ENCODE assay signal across 23 mouse cellular contexts in genomic region chr1:155700886-155701285, GRCm38 (mm10). TPM values are rescaled to one million over a fixed set of nuclear protein-coding genes. Genes with fewer than 3 reads are reported as not detected.
A peak's percentile ranks its signal among the peaks of the same experiment; 100 is the strongest.
DNase-seq lines count a peak whose midpoint lies in the region; ATAC-seq and TF ChIP-seq lines count a peak whose summit lies in the region.
"Had no signal": no experiment of that assay in that cellular context is flagged by ENCODE, and none has a peak within 500 bp of the region (broad histone marks: within the 10 kb centered on the region; RNA-seq: fewer than 3 reads in every experiment).

No protein-coding gene starts in this region.

- DNase-seq in embryonic facial prominence, embryonic 14.5 days (ENCODE audit: low spot score): peak; percentile 43
- DNase-seq in embryonic facial prominence, embryonic 10.5 days (ENCODE audit: low spot score): no peak
- peak; percentile 29 for DNase-seq in heart, postnatal 4 days
- no peak for DNase-seq in heart, adult 11 months
- DNase-seq in midbrain, postnatal 0 days (ENCODE audit: low spot score): peak; percentile 47
- no peak for DNase-seq in midbrain, embryonic 14.5 days
- no peak for DNase-seq in cerebellum, adult 18-20 months
- no peak for DNase-seq in frontal cortex, postnatal 36 days (ENCODE audit: low spot score in 2 of 2)
- DNase-seq: kidney, postnatal 25 days; liver, embryonic 13.5 days; thymus, postnatal 25 days had no signal

- H3K9ac ChIP-seq in embryonic facial prominence, embryonic 14.5 days (ENCODE audit: low read depth, low read length): no peak overlapping the region
- no peak overlapping the region for H3K9ac ChIP-seq in midbrain, postnatal 0 days (replicated peaks; ENCODE audit: low read length, poor library complexity, severe bottlenecking)
- no peak overlapping the region for H3K9ac ChIP-seq in midbrain, embryonic 14.5 days (replicated peaks; ENCODE audit: low read length)
- H3K9ac ChIP-seq: hindbrain, embryonic 13.5 days; intestine, embryonic 15.5 days; liver, embryonic 13.5 days had no signal

- H3K4me1 ChIP-seq in embryonic facial prominence, embryonic 14.5 days (ENCODE audit: control insufficient read depth, insufficient read depth, low read length): no peaks in the 10 kb centered on the region
- no peaks in the 10 kb centered on the region for H3K4me1 ChIP-seq in embryonic facial prominence, embryonic 10.5 days
- no peaks in the 10 kb centered on the region for H3K4me1 ChIP-seq in midbrain, postnatal 0 days (ENCODE audit: insufficient read depth, low read length)
- peaks cover 8% of the 10 kb centered on the region; the same call in 1 of the 2 replicates for H3K4me1 ChIP-seq in midbrain, embryonic 14.5 days (ENCODE audit: control insufficient read depth, insufficient read depth, low read length)
- H3K4me1 ChIP-seq: liver, embryonic 13.5 days had no signal

- no peaks in the 10 kb centered on the region for H3K27me3 ChIP-seq in embryonic facial prominence, embryonic 14.5 days (replicated peaks; ENCODE audit: control insufficient read depth, insufficient read depth, low read length)
- no peaks in the 10 kb centered on the region for H3K27me3 ChIP-seq in embryonic facial prominence, embryonic 10.5 days (replicated peaks; ENCODE audit: low read depth, poor library complexity, severe bottlenecking)
- H3K27me3 ChIP-seq in midbrain, postnatal 0 days (ENCODE audit: insufficient read depth, low read length): no peaks in the 10 kb centered on the region
- H3K27me3 ChIP-seq in midbrain, embryonic 14.5 days (ENCODE audit: control insufficient read depth, insufficient read depth, low read length): no peaks in the 10 kb centered on the region
- H3K27me3 ChIP-seq: intestine, embryonic 15.5 days; liver, embryonic 13.5 days had no signal

- H3K27ac ChIP-seq in embryonic facial prominence, embryonic 14.5 days (replicated peaks; ENCODE audit: low read depth, low read length): no peak overlapping the region
- no peak overlapping the region for H3K27ac ChIP-seq in embryonic facial prominence, embryonic 10.5 days (replicated peaks)
- no peak overlapping the region for H3K27ac ChIP-seq in midbrain, postnatal 0 days (ENCODE audit: low read depth, low read length)
- H3K27ac ChIP-seq in midbrain, embryonic 14.5 days (replicated peaks; ENCODE audit: low read depth, low read length): no peak overlapping the region
- H3K27ac ChIP-seq: hindbrain, embryonic 13.5 days; intestine, embryonic 15.5 days; left cerebral cortex, adult 2 months; liver, embryonic 13.5 days had no signal

- no peak for TF ChIP-seq CTCF in midbrain, postnatal 0 days (IDR thresholded peaks at IDR 0.05)

- no peaks in the 10 kb centered on the region for H3K36me3 ChIP-seq in embryonic facial prominence, embryonic 14.5 days (ENCODE audit: control insufficient read depth, insufficient read depth, low read length)
- no peaks in the 10 kb centered on the region for H3K36me3 ChIP-seq in embryonic facial prominence, embryonic 10.5 days (replicated peaks)
- H3K36me3 ChIP-seq in midbrain, postnatal 0 days (ENCODE audit: insufficient read depth, low read length): no peaks in the 10 kb centered on the region
- H3K36me3 ChIP-seq in midbrain, embryonic 14.5 days (ENCODE audit: control insufficient read depth, insufficient read depth, low read length): no peaks in the 10 kb centered on the region
- H3K36me3 ChIP-seq: hindbrain, embryonic 13.5 days; intestine, embryonic 15.5 days; liver, embryonic 13.5 days had no signal

- ATAC-seq in embryonic facial prominence, embryonic 14.5 days (ENCODE audit: low read depth): no peak
- no peak for ATAC-seq in midbrain, postnatal 0 days (ENCODE audit: low FRiP score)
- no peak for ATAC-seq in midbrain, embryonic 14.5 days (ENCODE audit: low FRiP score, low TSS enrichment)
- ATAC-seq: intestine, embryonic 15.5 days; midbrain, embryonic 16.5 days had no signal

- H3K4me2 ChIP-seq in embryonic facial prominence, embryonic 14.5 days (ENCODE audit: low read depth, low read length): no peak overlapping the region
- H3K4me2 ChIP-seq in midbrain, postnatal 0 days (ENCODE audit: low read depth, low read length, poor library complexity, severe bottlenecking): no peak overlapping the region
- no peak overlapping the region for H3K4me2 ChIP-seq in midbrain, embryonic 14.5 days (ENCODE audit: low read length)
- H3K4me2 ChIP-seq: hindbrain, embryonic 13.5 days; intestine, embryonic 15.5 days; liver, embryonic 13.5 days had no signal

- H3K4me3 ChIP-seq in embryonic facial prominence, embryonic 14.5 days (ENCODE audit: low read depth, low read length): no peak overlapping the region
- H3K4me3 ChIP-seq in embryonic facial prominence, embryonic 10.5 days: no peak overlapping the region
- H3K4me3 ChIP-seq in midbrain, postnatal 0 days (ENCODE audit: low read depth, low read length): no peak overlapping the region
- no peak overlapping the region for H3K4me3 ChIP-seq in midbrain, embryonic 14.5 days (replicated peaks; ENCODE audit: low read depth, low read length)
- H3K4me3 ChIP-seq: hindbrain, embryonic 13.5 days; intestine, embryonic 15.5 days; left cerebral cortex, adult 2 months; liver, embryonic 13.5 days had no signal

- no peaks in the 10 kb centered on the region for H3K9me3 ChIP-seq in embryonic facial prominence, embryonic 14.5 days (ENCODE audit: control insufficient read depth, low read length)
- no peaks in the 10 kb centered on the region for H3K9me3 ChIP-seq in embryonic facial prominence, embryonic 10.5 days
- no peaks in the 10 kb centered on the region for H3K9me3 ChIP-seq in midbrain, postnatal 0 days (ENCODE audit: low read length)
- H3K9me3 ChIP-seq in midbrain, embryonic 14.5 days (ENCODE audit: control insufficient read depth, low read length): no peaks in the 10 kb centered on the region
- H3K9me3 ChIP-seq: hindbrain, embryonic 13.5 days; intestine, embryonic 15.5 days; liver, embryonic 13.5 days had no signal

RNA-seq across cellular contexts. Expression of gene Lhx4, which starts 50.6 kb away (rescaled TPM):
- polyA plus RNA-seq in embryonic facial prominence, embryonic 14.5 days (2014; fragmentation: Nextera tagmentation; extraction: Ambion mirVana): 0.07 TPM in 1 of 2 replicates, not detected in the other
- 1.1 and 2.5 TPM in 2 replicates for polyA plus RNA-seq in embryonic facial prominence, embryonic 10.5 days (2016; fragmentation: Nextera tagmentation; extraction: Ambion mirVana)
- total RNA-seq in heart, postnatal 4 days (2021): not detected
- 1.5 and 2.7 TPM in 2 replicates for total RNA-seq in midbrain, postnatal 0 days (2014; rRNA removed)
- 0.99 and 1.1 TPM in 2 replicates for polyA plus RNA-seq in midbrain, postnatal 0 days (2015; fragmentation: Nextera tagmentation; extraction: Ambion mirVana)
- polyA plus RNA-seq in midbrain, embryonic 14.5 days (2014; fragmentation: Nextera tagmentation; extraction: Ambion mirVana): 1.8 and 3.5 TPM in 2 replicates
- total RNA-seq: adrenal gland, postnatal 36 days; granulocyte monocyte progenitor cell, adult 5-6 weeks; left cerebral cortex, adult 2 months; megakaryocyte progenitor cell, adult 5-6 weeks had no signal
- polyA plus RNA-seq: heart, embryonic 16.5 days; intestine, embryonic 15.5 days; limb, embryonic 11.5 days; liver, embryonic 13.5 days; lung, embryonic 16.5 days; spleen, adult 2 months; stomach, embryonic 16.5 days had no signal

Comparison
In these comparisons a context has a peak if more than half of its experiments do, and no peak if none do; other contexts are left out.
1. DNase-seq: peak in embryonic facial prominence, embryonic 14.5 days (single experiment), heart, postnatal 4 days (single experiment) and midbrain, postnatal 0 days (single experiment); none in embryonic facial prominence, embryonic 10.5 days (single experiment), heart, adult 11 months (single experiment), midbrain, embryonic 14.5 days (single experiment), cerebellum, adult 18-20 months (0 of 2) and frontal cortex, postnatal 36 days (0 of 2).